Mouse (Mus musculus): Measurements from ENCODE around the gene Pdzd2.

DNA sequence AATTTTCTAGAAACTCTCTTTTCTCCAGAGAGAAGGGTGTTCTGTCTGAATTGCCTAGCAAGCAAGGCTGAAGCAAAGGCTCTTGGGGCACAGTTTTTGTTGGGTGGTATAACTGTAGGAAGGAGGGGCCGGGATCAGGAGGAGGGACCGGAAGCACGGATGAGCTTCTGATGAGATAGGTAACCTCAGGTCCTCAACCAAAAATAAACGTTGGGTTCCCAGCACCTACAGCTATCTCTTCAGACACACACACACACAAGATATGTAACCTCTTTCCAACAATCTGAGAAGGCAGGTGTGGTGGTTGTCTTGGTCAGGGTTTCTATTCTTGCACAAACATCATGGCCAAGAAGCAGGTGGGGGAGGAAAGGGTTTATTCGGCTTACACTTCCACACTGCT lies 422.4 kb downstream of the Pdzd2 start:
- TF ChIP-seq CTCF (IDR thresholded peaks at IDR 0.05; ENCODE audit: insufficient read depth, low read length) (no peak), POLR2A (IDR thresholded peaks at IDR 0.05; ENCODE audit: borderline replicate concordance, extremely low read depth, low read depth, low read length) (no peak)

All from lung, adult 2 months (tissue).